Mouse (Mus musculus): ENCODE data around the gene Igdcc4. TPM values are rescaled to one million over a fixed set of nuclear protein-coding genes. Genes with fewer than 3 reads are reported as not detected.

The Igdcc4 gene
- total RNA-seq, 2 experiments from 2014 or later: 31.8 to 32.6 TPM

DNA sequence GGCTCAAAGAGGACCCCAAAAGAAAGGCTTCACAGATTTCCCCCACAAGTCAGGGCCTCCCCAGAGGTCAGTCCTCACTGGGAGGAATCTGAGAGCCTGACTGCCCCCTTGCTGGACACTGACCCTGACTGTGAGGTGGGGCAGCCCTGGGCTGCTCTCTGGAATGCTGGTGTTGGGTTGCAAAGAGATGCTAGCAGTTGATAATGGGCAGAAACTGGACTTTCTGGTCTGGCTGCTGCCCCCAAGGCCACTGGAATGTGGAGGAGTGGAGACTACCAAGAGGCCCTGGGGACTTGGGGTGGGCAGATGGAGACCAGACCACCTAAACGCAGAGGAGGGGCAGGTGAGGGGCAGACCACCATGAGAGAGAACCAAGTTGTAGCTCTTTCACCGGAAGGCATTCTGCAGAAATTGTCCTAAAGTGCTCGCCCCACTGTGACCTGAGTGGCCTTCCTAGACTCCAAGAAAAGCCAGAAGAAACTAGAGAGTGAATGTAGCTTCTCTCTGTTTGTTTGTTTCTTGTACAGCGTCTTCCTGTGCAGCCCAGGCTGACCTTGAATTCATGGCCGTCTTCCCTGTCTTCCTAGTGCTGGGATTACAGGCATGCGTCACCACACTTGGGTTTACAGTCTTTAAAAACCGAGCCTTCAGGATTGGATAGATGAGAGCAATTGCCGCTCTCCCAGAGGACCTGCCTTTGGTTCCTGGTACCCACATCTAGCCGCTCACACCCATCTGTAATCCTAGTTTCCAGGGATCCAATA lies 53.6 kb downstream of the Igdcc4 start:
- DNase-seq: peak; percentile 46 to 54

- DNase-seq: no peak
Observed at GRCm38 (mm10) chr9:65156604-65157003, 55.3 kb downstream of the Igdcc4 start.

DNA sequence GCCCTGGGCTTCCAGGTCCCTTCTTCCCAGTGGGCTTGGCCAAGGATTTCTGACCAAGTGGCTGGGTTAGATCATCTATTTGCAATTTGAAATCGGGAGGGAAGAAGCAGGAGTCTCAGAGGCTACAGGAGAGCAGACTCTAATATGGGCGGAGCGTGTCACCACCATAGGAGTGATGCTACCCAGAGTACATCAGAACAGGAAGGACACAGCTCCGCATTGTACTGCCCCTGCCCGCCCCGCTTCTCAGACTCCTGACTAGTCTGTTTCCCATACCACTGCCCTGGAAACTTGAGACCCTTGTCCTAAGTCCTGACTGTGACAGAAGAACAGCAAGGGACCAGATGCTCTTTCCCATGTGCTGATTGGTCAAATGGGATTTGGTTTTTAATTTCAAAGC lies 56.3 kb downstream of the Igdcc4 start:
- no peak for DNase-seq

- no peak for DNase-seq
Observed at GRCm38 (mm10) chr9:65161188-65161587, 59.9 kb downstream of the Igdcc4 start.

- DNase-seq: no peak
Observed at GRCm38 (mm10) chr9:65161881-65162280, 60.6 kb downstream of the Igdcc4 start.

DNA sequence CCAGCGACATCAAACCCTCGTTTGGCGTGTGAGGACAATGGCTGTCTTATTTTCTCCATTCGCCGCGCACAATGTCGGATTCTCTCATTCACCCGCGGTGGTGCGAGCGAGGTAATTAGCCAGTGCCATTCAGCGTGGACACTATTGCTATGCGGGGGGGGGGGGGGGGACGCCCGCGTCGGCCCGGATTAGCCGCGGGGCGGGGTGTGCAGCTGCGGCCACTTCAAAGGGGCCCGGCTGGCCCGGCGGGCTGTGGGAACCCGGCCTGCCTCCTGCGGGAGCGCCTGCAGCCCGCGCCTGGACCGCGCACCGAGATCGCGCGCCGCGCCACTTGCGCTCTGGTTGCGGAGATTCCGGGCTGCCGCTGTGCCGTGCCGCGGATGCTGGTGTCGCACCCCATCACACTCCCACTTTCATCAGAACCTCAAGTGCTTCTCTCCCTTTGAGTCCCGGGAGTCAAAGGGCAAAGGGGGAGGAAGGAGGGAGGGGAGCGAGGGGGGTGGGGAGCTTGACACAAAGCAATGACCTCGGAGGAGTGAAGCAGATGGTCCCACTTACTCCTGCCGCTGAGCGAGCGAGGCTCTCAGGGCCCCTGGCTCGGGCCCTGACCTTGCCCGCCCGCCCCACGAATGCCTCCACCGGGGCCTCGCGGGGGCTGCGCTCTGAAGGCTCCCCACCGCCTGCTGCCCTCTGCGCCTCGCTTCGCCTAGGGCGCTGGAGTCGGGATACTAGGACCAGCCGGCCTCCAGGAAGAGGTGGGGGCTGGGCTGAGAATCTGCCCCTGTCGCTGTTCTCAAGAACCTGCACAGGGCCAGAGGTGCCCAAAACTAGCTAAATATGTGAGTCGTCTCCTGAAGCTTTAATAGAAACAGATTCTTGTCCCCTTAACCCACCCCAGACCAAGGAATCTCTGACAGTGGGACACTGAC lies 61.7 kb downstream of the Igdcc4 start:
- DNase-seq: peak; percentile 32 to 64

DNA sequence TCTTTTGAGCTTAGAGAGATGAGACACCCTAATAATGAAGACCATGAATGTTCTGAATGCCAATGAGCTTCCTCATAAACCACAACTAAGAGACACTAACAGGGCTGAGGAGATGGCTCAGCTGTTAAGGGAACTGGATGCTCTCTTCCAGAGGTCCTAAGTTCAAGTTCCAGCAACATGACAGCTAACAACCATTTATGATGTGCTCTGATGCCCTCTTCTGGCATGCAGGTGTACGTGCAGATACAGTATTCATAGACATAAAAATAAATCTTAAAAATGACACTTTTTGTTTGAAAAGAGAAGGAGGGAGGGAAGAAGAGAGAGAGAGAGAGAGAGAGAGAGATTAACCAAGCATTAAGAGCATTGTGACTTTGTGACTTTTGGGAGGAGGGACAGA lies 63.6 kb downstream of the Igdcc4 start:
- peak in 1 of 2 experiments; percentile 27 for DNase-seq

DNA sequence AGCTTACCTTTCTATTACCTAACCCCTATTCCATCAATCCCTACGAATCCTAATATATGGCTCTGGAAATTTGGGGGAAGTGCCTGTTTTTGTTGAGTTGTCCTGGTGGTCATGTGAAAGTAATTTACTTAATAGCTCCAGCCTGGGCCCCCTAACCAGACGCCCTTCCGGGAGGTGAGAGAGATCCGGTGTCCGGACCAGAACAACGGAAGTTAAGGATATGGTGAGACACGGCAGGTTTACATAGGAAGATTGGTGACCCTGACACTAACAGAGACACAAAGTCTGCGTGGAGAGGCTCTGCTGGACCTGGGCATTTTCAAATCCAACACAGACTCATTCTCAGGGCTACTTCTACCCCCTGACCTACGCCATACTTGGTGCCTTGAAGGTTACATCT lies 65.1 kb downstream of the Igdcc4 start:
- DNase-seq: no peak

- no peak for DNase-seq
Observed at GRCm38 (mm10) chr9:65168534-65168933, 67.2 kb downstream of the Igdcc4 start.

- no peak for DNase-seq
Observed at GRCm38 (mm10) chr9:65168952-65169351, 67.7 kb downstream of the Igdcc4 start.

GRCm38 (mm10) chr9:65172654-65173053 lies 71.4 kb downstream of the Igdcc4 start:
- no peak for DNase-seq

- no peak for DNase-seq
Observed at GRCm38 (mm10) chr9:65175234-65175938, 74.1 kb downstream of the Igdcc4 start.

DNA sequence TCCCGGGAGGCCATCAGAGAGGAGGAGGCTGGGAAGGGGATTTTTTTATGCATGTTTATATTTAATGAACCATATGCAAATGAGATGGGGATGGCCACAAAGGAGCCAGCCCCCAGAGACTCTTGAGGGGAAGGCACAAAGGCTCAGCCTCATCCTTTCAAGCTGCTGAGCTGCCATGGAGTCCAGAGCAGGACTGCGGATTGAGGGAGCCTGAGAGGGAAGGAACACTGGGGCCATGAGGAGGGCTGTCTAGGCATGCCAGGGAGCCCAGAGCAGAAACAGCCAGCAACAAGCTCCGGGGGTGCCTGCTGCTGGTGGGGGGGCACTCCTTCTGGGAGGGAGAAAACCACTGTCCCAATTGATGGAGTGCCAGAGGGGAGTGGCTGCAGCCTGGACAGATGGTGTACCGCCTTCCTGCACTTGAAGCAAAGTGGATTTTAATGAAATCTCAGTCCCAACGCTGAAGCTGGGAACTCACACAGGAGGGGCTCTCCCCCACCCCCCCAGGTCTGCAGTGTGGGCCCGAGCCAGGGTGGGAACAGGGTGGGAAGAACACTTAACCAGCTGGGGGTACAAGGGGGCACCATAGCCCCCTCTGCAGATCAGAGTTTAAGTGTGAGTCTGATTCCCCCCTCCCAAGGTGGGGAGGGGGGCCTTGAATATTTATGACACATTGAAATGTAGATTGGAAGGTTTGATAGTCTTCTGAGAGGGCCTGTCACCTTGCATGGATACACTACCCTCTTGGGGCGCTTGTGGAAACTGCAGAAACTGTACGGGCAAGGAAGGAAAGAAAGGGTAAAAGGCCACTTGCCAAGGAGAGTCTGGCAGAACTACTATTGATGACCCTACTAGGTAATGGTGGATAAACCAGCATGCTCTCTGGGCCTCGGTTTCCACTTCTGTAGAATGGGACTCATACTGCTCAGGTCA lies 74.9 kb downstream of the Igdcc4 start:
- no peak for DNase-seq

DNA sequence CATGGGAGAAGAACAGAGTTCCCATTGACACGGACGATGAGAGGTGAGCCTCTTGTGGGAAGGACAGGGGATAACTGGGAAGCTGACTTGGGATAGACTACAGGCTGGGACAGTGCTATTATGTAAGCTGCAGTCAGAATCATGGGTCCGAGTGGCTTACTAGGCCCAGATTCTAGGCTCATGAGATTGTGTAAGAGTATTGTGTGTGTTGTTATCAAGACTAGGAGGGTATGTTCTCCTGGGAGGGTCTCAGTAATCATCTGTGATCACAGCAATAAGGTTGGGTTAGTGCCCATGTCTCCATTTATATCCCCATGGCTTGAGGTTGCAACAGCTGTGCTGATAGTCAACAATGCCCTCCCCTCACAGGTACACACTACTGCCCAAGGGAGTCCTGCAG lies 76.2 kb downstream of the Igdcc4 start:
- no peak for DNase-seq

- DNase-seq: no peak
Observed at GRCm38 (mm10) chr9:65177912-65178311, 76.6 kb downstream of the Igdcc4 start.

GRCm38 (mm10) chr9:65178336-65179213 lies 77.3 kb downstream of the Igdcc4 start:
- peak in 1 of 2 experiments; percentile 59 for DNase-seq

- DNase-seq: no peak
Observed at GRCm38 (mm10) chr9:65179817-65180624, 78.7 kb downstream of the Igdcc4 start.
